Mouse (Mus musculus) embryonic fibroblast, embryonic 13.5 days (primary cell): ENCODE results near the gene Hmmr.

Source experiments
- CTCF ChIP-seq: IDR thresholded peaks from 2 replicates; pipeline ENCODE4 v1.5.1; 2011; ENCODE audit warnings: mild to moderate bottlenecking, control low read depth, low read length, moderate library complexity, borderline replicate concordance; ENCODE audit not compliant: insufficient read depth
- POLR2A ChIP-seq: IDR thresholded peaks from 2 replicates; pipeline ENCODE4 v1.6.1; 2011; ENCODE audit warnings: low read depth, mild to moderate bottlenecking, control low read depth, low read length, moderate library complexity

DNA sequence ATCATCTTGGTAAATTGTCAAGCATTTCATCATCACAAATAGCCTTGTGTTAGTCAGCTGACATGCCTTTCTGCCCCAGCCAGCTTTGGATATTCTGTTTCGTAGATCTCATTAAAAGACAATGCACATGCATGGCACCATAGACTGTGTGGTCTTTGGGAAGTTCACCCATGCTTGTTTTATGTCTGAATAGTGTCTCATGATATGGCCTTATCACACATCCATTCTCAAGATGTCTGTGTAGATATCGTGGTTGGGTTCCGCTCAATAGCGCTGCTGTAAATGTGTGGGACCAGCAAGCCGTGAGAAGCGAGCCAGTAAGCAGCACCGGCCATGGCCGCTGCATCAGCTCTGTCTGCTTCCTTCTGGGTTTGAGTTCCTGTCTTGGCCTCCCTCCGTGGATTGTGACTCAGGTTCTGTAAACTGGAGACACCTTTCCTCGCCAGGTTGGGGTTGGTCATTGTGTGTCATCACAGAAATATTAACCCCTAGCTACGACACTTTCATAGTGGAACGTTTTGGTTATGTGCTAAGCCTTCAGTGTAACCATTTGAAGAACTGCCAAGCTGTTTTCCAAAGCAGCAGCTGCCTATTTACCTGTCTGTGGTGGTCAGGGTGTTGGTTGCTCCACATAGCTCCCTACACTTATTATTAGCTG is 8.5 kb upstream of the Hmmr start:
- no peak for TF ChIP-seq CTCF
- TF ChIP-seq POLR2A, result no peak
